Mouse (Mus musculus): ENCODE results near the gene Col8a2. TPM values are rescaled to one million over a fixed set of nuclear protein-coding genes. Genes with fewer than 3 reads are reported as not detected.
A peak's percentile ranks its signal among the peaks of the same experiment; 100 is the strongest.

Gene Col8a2
- polyA plus RNA-seq, 1 experiment from 2014 or later = 4.8 TPM

GRCm38 (mm10) chr4:126322646-126323045 is 36.1 kb downstream of the Col8a2 start:
- no peak overlapping the region for H3K4me2 ChIP-seq (ENCODE audit: low read length)
- WGBS = 93% methylated on average over 13 of the region's 13 CpGs
- H3K27ac ChIP-seq (replicated peaks in 1 of 2; ENCODE audit: control insufficient read depth in 1 of 2, insufficient read depth in 1 of 2, low read depth in 2 of 2, low read length in 2 of 2) = no peak overlapping the region
- H3K4me3 ChIP-seq (ENCODE audit: control insufficient read depth in 1 of 2, insufficient read depth in 1 of 2, low read depth in 1 of 2, low read length in 2 of 2) = no peak overlapping the region
- no peak overlapping the region for H3K9ac ChIP-seq (ENCODE audit: low read length)
- H3K4me1 ChIP-seq (ENCODE audit: control insufficient read depth in 2 of 2, insufficient read depth in 2 of 2, low read length in 2 of 2) = peaks cover 11 to 16% of the 10 kb centered on the region in 2 experiments
- H3K9me3 ChIP-seq (ENCODE audit: control insufficient read depth, low read length) = no peaks in the 10 kb centered on the region
- H3K36me3 ChIP-seq (ENCODE audit: control insufficient read depth, insufficient read depth, low read length) = peaks cover 10% of the 10 kb centered on the region
- H3K27me3 ChIP-seq (ENCODE audit: control insufficient read depth, insufficient read depth, low read length) = peaks cover 24% of the 10 kb centered on the region
- ATAC-seq (ENCODE audit: insufficient number of reproducible peaks, insufficient read depth, low FRiP score, low read depth) = no peak

GRCm38 (mm10) chr4:126324861-126325260 is 38.3 kb downstream of the Col8a2 start:
- Histone ChIP-seq H3K4me2 (ENCODE audit: low read length) (peak overlapping the region; percentile 54), H3K4me3 (ENCODE audit: control insufficient read depth in 1 of 2, insufficient read depth in 1 of 2, low read depth in 1 of 2, low read length in 2 of 2) (no peak overlapping the region), H3K27ac (replicated peaks in 1 of 2; ENCODE audit: control insufficient read depth in 1 of 2, insufficient read depth in 1 of 2, low read depth in 2 of 2, low read length in 2 of 2) (no peak overlapping the region), H3K9ac (ENCODE audit: low read length) (no peak overlapping the region), H3K36me3 (ENCODE audit: control insufficient read depth, insufficient read depth, low read length) (no peaks in the 10 kb centered on the region), H3K4me1 (ENCODE audit: control insufficient read depth in 2 of 2, insufficient read depth in 2 of 2, low read length in 2 of 2) (peaks cover 11 to 15% of the 10 kb centered on the region in 2 experiments), H3K9me3 (ENCODE audit: control insufficient read depth, low read length) (no peaks in the 10 kb centered on the region), H3K27me3 (ENCODE audit: control insufficient read depth, insufficient read depth, low read length) (peaks cover 24% of the 10 kb centered on the region)
- no peak for ATAC-seq (ENCODE audit: insufficient number of reproducible peaks, insufficient read depth, low FRiP score, low read depth)
- WGBS = 36% methylated on average over 13 of the region's 13 CpGs

DNA sequence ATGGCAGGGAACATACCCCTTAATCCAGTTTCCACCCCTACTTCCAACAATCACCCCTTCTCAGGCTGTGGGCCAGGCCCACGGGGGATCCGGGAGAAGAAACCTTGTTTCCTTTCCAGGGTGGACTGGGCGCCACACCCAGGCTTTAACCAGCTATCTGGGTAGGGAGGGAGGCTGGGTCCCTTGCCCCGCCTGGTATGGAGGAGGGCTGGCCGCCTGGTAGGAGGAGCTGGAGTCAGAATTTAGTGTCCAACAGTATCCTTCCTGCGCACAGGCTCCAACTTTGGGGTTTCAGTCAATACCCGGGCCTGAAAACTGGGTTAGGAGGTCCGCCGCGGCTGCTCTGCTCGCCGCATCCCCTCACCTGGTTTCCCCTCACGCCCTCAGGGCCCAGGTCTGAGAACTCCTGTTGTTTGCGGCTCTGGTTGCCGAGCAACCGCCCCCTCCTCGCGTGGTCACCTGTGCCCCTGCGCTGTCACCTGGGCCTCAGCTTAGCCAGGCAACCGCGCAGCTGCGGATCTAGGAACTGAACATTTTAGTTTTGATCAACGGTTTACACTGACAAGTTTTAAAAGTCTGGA is 38.8 kb downstream of the Col8a2 start, which contains the start of gene Tekt2:
Gene Tekt2, minus strand, starts transcription at position 408 of the 581 bp plus-strand sequence.
- no peak for ATAC-seq (ENCODE audit: insufficient number of reproducible peaks, insufficient read depth, low FRiP score, low read depth)
- H3K27ac ChIP-seq (replicated peaks in 1 of 2; ENCODE audit: control insufficient read depth in 1 of 2, insufficient read depth in 1 of 2, low read depth in 2 of 2, low read length in 2 of 2) = no peak within 1 kb of the TSS
- peak within 1 kb of the TSS in 1 of 2 experiments; percentile 13; a peak in 1 of 4 replicates for H3K4me3 ChIP-seq (ENCODE audit: control insufficient read depth in 1 of 2, insufficient read depth in 1 of 2, low read depth in 1 of 2, low read length in 2 of 2)
- H3K9ac ChIP-seq (ENCODE audit: low read length) = peak within 1 kb of the TSS; percentile 34; the same call in 1 of the 2 replicates
- no peaks in the 10 kb centered on the region for H3K9me3 ChIP-seq (ENCODE audit: control insufficient read depth, low read length)
- H3K27me3 ChIP-seq (ENCODE audit: control insufficient read depth, insufficient read depth, low read length) = peaks cover 24% of the 10 kb centered on the region
- peaks cover 9 to 12% of the 10 kb centered on the region in 2 experiments for H3K4me1 ChIP-seq (ENCODE audit: control insufficient read depth in 2 of 2, insufficient read depth in 2 of 2, low read length in 2 of 2)
- WGBS = 17% methylated on average over 23 of the region's 23 CpGs
- no peaks in the 10 kb centered on the region for H3K36me3 ChIP-seq (ENCODE audit: control insufficient read depth, insufficient read depth, low read length)
- peak within 1 kb of the TSS; percentile 54 for H3K4me2 ChIP-seq (ENCODE audit: low read length)

DNA sequence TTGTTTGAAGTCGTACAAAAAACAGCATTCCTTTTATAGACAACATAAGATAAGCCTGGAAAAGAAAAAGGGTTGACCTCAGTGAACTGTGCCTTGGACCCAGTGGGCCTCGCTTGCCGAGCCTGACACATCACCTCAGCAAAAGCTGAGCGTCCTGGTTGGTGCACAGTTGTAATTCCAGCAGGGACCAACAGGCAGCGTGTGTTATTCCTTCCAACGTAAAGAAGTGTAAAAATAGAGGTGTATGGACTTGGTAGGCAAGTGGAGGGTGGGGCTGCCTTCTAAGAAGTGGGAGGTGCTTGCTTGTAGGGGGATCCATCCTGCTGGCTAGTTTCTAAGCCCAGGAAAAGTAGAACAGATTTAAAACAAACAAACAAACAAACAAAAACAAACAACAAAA is 39.4 kb downstream of the Col8a2 start:
- no peak overlapping the region for H3K27ac ChIP-seq (replicated peaks in 1 of 2; ENCODE audit: control insufficient read depth in 1 of 2, insufficient read depth in 1 of 2, low read depth in 2 of 2, low read length in 2 of 2)
- H3K27me3 ChIP-seq (ENCODE audit: control insufficient read depth, insufficient read depth, low read length) = peaks cover 24% of the 10 kb centered on the region
- 19% methylated on average over 6 of the region's 6 CpGs for WGBS
- no peak for ATAC-seq (ENCODE audit: insufficient number of reproducible peaks, insufficient read depth, low FRiP score, low read depth)
- no peak overlapping the region for H3K4me3 ChIP-seq (ENCODE audit: control insufficient read depth in 1 of 2, insufficient read depth in 1 of 2, low read depth in 1 of 2, low read length in 2 of 2)
- H3K36me3 ChIP-seq (ENCODE audit: control insufficient read depth, insufficient read depth, low read length) = no peaks in the 10 kb centered on the region
- H3K9ac ChIP-seq (ENCODE audit: low read length) = no peak overlapping the region
- no peaks in the 10 kb centered on the region for H3K9me3 ChIP-seq (ENCODE audit: control insufficient read depth, low read length)
- H3K4me1 ChIP-seq (ENCODE audit: control insufficient read depth in 2 of 2, insufficient read depth in 2 of 2, low read length in 2 of 2) = peaks cover 7 to 8% of the 10 kb centered on the region in 2 experiments; a peak in 2 of 4 replicates
- H3K4me2 ChIP-seq (ENCODE audit: low read length) = no peak overlapping the region

GRCm38 (mm10) chr4:126330295-126330694 is 43.7 kb downstream of the Col8a2 start:
- 89% methylated on average over 4 of the region's 4 CpGs for WGBS
- Histone ChIP-seq H3K27ac (replicated peaks in 1 of 2; ENCODE audit: control insufficient read depth in 1 of 2, insufficient read depth in 1 of 2, low read depth in 2 of 2, low read length in 2 of 2) (no peak overlapping the region), H3K27me3 (ENCODE audit: control insufficient read depth, insufficient read depth, low read length) (peaks cover 6% of the 10 kb centered on the region; the same call in 1 of the 2 replicates), H3K4me1 (ENCODE audit: control insufficient read depth in 2 of 2, insufficient read depth in 2 of 2, low read length in 2 of 2) (no peaks in the 10 kb centered on the region; a peak in 1 of 4 replicates), H3K9me3 (ENCODE audit: control insufficient read depth, low read length) (no peaks in the 10 kb centered on the region; the same call in 1 of the 2 replicates), H3K9ac (ENCODE audit: low read length) (no peak overlapping the region), H3K36me3 (ENCODE audit: control insufficient read depth, insufficient read depth, low read length) (0 out of 2 replicates have a peak, but pooled peaks cover 8% of the 10 kb centered on the region), H3K4me2 (ENCODE audit: low read length) (no peak overlapping the region), H3K4me3 (ENCODE audit: control insufficient read depth in 1 of 2, insufficient read depth in 1 of 2, low read depth in 1 of 2, low read length in 2 of 2) (no peak overlapping the region)
- no peak for ATAC-seq (ENCODE audit: insufficient number of reproducible peaks, insufficient read depth, low FRiP score, low read depth)

DNA sequence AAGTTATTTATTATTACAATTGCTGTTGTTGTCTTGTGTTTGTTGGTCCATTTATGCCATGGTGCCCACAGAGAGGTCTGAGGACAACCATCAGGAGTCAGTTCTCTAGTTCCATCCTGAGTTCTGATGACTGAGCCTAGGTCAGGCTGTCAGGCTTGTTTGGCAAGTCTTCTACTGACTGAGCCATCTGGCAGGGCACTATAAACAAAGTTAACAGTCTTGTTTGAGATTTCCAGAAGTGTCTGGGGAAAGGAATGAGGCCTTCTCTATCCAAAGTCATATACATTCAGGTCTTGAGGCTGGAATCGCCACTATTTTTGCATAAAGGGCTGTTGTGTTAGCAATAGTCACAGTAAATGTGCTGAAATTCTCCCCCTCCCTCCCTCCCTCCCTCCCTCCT is 45.2 kb downstream of the Col8a2 start:
- Histone ChIP-seq H3K4me1 (ENCODE audit: control insufficient read depth in 2 of 2, insufficient read depth in 2 of 2, low read length in 2 of 2) (no peaks in the 10 kb centered on the region), H3K4me2 (ENCODE audit: low read length) (no peak overlapping the region), H3K9me3 (ENCODE audit: control insufficient read depth, low read length) (no peaks in the 10 kb centered on the region; the same call in 1 of the 2 replicates), H3K36me3 (ENCODE audit: control insufficient read depth, insufficient read depth, low read length) (0 out of 2 replicates have a peak, but pooled peaks cover 8% of the 10 kb centered on the region), H3K9ac (ENCODE audit: low read length) (no peak overlapping the region), H3K4me3 (ENCODE audit: control insufficient read depth in 1 of 2, insufficient read depth in 1 of 2, low read depth in 1 of 2, low read length in 2 of 2) (no peak overlapping the region), H3K27me3 (ENCODE audit: control insufficient read depth, insufficient read depth, low read length) (no peaks in the 10 kb centered on the region), H3K27ac (replicated peaks in 1 of 2; ENCODE audit: control insufficient read depth in 1 of 2, insufficient read depth in 1 of 2, low read depth in 2 of 2, low read length in 2 of 2) (no peak overlapping the region)
- no peak for ATAC-seq (ENCODE audit: insufficient number of reproducible peaks, insufficient read depth, low FRiP score, low read depth)
- WGBS = 70% methylated on average over 1 of the region's 1 CpGs

DNA sequence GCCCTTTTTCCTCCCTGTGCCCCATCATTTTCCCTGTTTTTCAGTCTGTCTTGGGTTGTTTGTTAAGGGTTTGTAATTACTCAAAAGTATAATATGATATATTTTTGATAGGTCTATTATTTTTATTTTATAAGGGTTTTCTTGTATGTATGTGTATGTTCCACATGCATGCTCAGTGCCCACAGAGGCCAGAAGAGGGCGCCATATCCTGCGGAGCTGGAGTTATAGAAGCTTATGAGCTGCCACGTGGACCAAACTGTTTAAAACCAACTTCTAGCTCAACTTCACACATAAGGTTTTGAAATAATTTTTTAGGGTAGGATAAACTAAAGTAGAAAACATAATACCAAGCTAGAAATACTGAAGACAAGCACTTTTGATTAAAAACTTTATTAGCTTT is 45.8 kb downstream of the Col8a2 start:
- ATAC-seq (ENCODE audit: insufficient number of reproducible peaks, insufficient read depth, low FRiP score, low read depth) = no peak
- H3K27ac ChIP-seq (replicated peaks in 1 of 2; ENCODE audit: control insufficient read depth in 1 of 2, insufficient read depth in 1 of 2, low read depth in 2 of 2, low read length in 2 of 2) = no peak overlapping the region

More for the DNA sequence above, 45.8 kb downstream of the Col8a2 start:
- Histone ChIP-seq H3K9me3 (ENCODE audit: control insufficient read depth, low read length) (no peaks in the 10 kb centered on the region; the same call in 1 of the 2 replicates), H3K4me3 (ENCODE audit: control insufficient read depth in 1 of 2, insufficient read depth in 1 of 2, low read depth in 1 of 2, low read length in 2 of 2) (no peak overlapping the region), H3K4me2 (ENCODE audit: low read length) (no peak overlapping the region), H3K9ac (ENCODE audit: low read length) (no peak overlapping the region), H3K27me3 (ENCODE audit: control insufficient read depth, insufficient read depth, low read length) (no peaks in the 10 kb centered on the region), H3K4me1 (ENCODE audit: control insufficient read depth in 2 of 2, insufficient read depth in 2 of 2, low read length in 2 of 2) (no peaks in the 10 kb centered on the region; a peak in 1 of 4 replicates), H3K36me3 (ENCODE audit: control insufficient read depth, insufficient read depth, low read length) (0 out of 2 replicates have a peak, but pooled peaks cover 8% of the 10 kb centered on the region)
- WGBS = 42% methylated on average over 3 of the region's 3 CpGs
